Mouse (Mus musculus) CD4-positive helper T cell, adult 2 months (primary cell): ENCODE results near the gene Tcte2.

Source experiments
- DNase-seq: peaks from one replicate; pipeline ENCODE4 v3.0.0-alpha.2; 2012; ENCODE audit warnings: low read depth, missing footprints, low spot score

Gene Tcte2

GRCm38 (mm10) chr17:13720187-13720586 lies 41.4 kb downstream of the Tcte2 start:
- DNase-seq: no peak

- no peak for DNase-seq
Observed at GRCm38 (mm10) chr17:13717428-13717827, 44.2 kb downstream of the Tcte2 start.

DNA sequence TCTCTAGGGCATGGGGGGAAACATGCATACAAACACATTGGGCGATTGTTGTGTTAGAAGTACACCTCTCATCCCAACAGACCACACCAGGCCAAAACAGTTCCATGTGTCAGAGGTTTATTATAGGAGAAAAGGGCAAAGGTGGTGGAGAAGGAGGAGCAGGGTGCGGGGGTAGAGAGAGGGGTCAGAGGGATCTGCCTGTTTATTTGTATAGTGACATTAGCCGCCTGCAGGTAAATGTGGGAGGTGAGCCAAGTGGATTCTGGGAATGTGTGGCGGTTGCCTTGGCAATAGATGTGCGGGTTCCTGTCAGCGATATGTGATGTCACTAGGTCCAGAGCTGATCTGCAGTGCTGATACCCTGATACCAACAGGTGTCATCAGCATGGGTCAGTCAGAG lies 45.3 kb downstream of the Tcte2 start:
- no peak for DNase-seq

DNA sequence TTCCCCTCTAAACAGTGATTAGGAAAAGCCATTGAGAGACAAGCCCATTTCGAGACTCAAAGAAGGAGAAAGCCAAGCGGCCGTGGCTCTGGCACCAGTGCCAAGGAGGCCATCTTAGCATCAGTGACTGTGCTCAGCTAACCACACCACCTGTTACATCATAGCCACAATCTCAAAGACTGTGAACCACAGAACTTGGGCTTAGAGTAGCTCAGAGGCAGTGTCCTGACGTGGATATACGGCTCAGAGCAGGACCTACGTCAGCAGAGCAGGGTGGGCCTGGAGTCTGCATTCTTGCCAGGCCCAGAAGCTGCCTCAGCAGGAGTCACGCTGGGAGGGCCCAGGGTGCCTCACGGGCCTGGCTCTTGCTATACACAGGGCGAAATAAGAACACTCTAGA lies 46.1 kb downstream of the Tcte2 start:
- peak; percentile 22 for DNase-seq

DNA sequence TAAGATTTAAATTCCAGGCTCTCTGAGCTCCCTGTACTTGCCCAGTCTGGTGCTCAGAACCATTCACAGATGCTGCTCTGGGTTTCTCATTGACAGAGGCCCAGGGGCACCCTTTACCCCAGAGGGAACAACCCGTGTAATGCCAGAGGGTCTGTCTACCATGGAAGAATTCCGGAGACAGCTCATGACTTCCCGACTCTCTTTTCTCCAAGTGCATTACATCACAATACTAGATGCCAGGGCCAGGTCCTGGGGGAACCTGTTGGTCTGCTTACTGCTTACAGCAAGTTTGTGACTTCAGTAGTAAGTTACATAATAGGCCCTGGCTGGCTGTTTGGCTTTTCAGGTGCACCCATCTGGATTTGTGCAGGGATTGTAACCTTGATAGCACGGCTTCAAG lies 47.0 kb downstream of the Tcte2 start:
- DNase-seq: no peak

GRCm38 (mm10) chr17:13714128-13714527 lies 47.5 kb downstream of the Tcte2 start:
- no peak for DNase-seq

DNA sequence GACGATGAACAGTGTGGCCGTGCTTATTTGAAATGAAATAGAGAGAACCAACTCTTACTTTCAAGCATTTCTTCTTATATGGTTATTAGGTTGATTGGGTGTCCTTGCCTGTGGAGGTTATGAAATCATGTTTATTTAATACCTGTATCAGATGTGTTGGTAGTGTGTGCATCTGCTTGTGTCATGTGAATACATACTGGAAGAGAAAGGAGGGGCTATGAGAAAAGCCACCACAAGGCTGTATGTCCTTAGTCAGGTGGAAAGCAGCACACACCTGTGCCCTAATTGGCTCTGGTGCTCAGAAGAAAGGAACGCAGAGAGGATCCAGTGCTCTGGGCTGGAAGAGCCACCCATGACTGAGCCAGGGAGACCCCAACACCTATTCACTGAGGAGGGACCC lies 49.1 kb downstream of the Tcte2 start:
- DNase-seq: no peak

GRCm38 (mm10) chr17:13712116-13712515 lies 49.5 kb downstream of the Tcte2 start:
- DNase-seq: no peak

DNA sequence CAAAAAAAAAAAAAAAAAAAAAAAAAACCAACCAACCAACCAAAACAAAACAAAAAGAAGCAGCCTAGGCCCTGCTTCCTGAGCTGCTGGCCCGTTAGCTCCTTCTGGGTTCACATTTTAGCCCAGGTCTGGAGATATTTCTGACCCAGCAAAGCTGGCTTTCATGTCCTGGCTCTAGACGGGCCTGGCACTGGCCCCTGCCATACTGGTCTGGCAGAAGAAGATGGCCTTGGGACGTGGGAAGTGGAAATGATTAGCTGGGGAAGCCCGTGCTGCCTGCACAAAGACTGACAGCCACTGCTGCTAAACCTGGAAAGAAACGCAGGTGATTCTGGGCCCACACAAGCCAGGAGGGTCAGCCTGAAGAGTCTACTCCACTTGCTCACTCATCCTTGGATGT lies 50.5 kb downstream of the Tcte2 start:
- no peak for DNase-seq

GRCm38 (mm10) chr17:13705481-13705921 lies 56.1 kb downstream of the Tcte2 start:
- no peak for DNase-seq

- DNase-seq: no peak
Observed at GRCm38 (mm10) chr17:13703611-13704320, 57.9 kb downstream of the Tcte2 start.

- DNase-seq: no peak
Observed at GRCm38 (mm10) chr17:13700131-13701016, 61.3 kb downstream of the Tcte2 start.

- DNase-seq: no peak
Observed at GRCm38 (mm10) chr17:13699716-13700115, 61.9 kb downstream of the Tcte2 start.

DNA sequence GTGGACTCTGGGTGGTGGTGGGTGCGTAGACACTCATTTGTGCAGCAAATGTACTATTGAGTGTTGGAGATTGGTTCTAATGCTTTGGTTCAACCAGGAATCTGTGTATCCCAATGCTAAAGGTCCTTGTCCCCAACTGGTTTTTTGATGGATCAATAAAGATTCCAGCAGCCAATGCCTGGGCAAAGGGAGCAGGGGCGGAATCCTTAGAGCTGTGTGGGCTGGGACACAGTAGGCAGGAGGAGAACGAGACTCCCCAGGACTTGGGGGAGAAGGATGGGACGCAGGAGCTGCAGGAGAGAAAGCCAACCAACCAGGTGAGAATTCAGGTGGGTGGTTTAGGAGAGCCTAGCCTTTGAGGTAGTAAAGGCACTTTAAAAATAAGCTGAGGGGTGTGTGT lies 63.4 kb downstream of the Tcte2 start:
- DNase-seq: no peak

DNA sequence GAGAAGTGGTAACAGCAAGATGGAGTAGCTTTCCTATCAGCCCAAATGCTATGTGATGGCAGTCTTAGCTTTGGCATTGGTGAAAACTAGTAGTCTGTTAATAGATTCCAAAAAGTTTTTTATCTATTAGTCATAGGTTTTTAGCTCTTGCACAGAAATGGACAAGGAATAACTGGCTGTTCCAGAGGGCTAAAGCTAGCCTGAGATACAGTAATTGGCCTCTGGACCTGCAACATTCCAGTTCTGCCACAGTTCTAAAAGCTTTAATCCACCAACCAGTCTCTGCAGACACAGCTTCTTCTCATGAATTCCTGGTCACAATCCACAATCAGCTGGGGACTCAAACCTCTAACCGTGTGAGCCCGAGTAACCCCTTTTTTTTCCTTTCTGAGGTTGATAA lies 64.0 kb downstream of the Tcte2 start:
- DNase-seq: no peak

DNA sequence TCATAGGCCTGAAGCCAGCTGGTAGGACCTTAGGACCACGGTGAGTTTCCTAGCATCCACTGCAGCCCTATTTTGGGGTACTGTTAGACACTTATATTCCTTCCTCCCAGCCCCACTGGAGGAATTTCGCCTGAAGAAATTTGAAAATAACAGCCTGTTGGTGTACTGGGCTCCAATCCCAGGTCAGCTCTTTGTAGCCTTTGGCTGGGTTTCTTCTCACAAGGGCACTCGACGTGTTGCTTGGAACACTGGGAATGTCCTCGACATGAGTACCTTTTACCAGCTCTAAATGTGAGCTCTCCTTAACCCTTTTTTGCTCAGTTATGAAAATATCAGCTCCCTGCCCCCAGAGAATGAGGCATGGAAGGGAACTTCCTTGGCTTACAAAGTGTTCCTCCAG lies 65.7 kb downstream of the Tcte2 start:
- no peak for DNase-seq

DNA sequence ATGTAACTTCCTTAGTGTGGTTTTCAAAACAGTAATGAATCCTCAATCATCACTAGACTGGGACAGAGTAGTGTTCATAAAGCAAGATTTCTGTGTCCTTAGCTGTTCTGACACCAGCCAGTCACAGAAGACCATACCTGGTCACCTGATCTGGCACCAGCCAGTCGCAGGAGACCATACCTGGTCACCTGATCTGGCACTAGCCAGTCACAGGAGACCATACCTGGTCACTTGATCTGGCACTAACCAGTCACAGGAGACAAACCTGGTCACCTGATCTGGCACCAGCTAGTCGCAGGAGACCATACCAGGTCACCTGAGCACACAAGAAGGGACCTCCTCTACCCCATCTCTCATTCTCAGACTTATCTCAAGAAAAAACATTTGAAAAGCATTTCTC lies 66.4 kb downstream of the Tcte2 start:
- no peak for DNase-seq

DNA sequence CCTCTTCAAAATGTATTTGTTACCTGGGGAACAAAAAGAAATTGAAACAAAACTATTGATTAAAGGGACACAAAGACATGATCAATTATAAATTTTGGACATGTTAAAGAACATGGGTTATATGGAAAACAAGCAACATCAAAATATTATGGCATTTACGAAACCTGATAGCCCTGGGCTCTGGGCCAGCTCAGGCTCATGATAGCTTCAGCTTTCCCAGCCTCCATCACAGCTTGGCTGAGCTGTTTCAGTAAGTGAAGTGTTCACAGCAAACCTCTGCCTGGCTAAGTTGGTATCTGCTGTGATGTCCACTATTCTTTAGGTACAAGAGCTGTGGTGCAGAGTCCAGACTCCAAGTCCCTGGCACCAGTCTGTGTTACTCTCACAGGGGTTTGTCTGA lies 67.4 kb downstream of the Tcte2 start:
- DNase-seq: no peak

GRCm38 (mm10) chr17:13687656-13688055 lies 74.0 kb downstream of the Tcte2 start:
- DNase-seq: no peak

- no peak for DNase-seq
Observed at GRCm38 (mm10) chr17:13687086-13687485, 74.5 kb downstream of the Tcte2 start.

GRCm38 (mm10) chr17:13685621-13686020 lies 76.0 kb downstream of the Tcte2 start:
- no peak for DNase-seq

DNA sequence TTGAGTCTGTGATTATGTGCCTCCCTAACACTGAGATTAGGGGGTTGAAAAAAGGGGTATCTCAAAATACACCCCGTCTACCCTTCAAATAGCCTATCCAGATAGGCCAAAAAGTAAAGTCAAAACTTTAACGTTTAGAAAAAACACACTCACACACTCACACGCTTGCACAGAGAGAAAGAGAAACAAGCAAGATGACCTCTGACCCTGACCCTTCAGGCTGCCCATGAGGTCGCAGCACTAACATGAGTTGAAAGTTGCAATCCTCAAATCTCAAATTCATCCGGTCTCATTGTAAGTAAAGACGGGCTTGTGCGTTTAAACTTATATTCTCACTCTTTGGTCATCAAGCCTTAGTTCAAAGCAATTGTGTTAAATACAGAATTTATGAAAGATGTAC lies 77.4 kb downstream of the Tcte2 start:
- DNase-seq: no peak
